Mouse (Mus musculus): ENCODE measurements around the gene Majin.
A peak's percentile ranks its signal among the peaks of the same experiment; 100 is the strongest.

Gene Majin

DNA sequence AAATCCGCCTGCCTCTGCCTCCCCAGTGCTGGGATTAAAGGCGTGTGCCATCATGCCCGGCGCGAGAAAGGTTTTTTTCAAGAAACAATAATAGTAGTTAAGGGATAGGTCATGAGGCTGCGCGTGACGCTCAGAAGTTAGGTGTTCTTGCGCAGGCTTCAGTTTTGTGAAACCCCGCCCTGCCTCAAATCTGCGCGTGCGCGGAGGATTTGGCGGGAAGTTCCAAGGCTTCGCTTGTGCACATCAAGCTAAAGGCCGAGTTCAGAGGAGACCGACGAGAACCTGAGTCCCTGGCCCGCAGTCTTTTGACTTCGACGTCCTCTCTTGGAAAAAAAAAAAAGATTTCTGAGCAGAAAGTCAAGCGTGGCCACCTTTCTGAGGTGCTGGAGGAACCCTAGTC, at the start of gene Majin:
Majin (plus strand) TSS at position 258 of the 400 bp plus-strand sequence.
- no peak for DNase-seq (ENCODE audit: extremely low spot score, low spot score)

DNA sequence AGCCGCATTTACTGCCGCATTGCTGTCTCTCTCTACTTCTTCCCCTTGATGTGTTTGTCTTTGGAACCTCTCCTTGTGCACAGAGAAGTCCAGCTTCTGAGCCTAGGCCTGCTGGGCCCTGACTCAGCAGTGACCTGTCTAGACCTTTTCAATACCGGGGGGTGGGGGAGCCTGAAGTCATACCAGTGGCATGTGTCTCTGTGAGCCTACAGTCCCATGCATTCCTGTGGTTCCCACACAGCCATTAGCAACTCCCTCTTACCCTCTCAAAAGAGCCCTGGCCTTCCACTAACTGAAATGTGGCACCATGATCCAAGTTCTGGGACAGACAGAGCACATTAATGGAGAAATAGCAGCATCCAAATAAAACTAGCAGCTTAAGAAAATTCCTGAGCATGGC, 47.8 kb upstream of the Majin start:
- DNase-seq (ENCODE audit: extremely low spot score, low spot score), result no peak

DNA sequence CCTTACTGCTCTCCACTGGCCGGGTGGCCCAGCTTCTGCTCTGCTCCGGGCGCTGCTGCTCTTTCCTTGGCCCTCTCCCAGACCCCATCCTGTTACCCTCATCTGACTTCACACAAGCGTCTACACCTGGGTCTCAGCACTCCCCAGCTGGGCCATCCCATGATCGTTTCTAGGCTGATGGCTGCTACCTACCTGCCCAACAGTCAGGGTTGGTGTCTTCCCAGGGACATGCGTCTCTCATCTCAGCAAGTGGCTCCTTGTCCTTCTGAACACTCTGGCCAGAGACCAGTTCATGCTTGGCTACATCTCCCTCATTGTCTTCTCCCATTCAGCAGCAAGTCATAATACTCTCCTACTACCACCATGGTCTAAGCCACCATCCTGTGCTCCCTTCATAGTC, 44.5 kb upstream of the Majin start:
- no peak for DNase-seq (ENCODE audit: extremely low spot score, low spot score)

DNA sequence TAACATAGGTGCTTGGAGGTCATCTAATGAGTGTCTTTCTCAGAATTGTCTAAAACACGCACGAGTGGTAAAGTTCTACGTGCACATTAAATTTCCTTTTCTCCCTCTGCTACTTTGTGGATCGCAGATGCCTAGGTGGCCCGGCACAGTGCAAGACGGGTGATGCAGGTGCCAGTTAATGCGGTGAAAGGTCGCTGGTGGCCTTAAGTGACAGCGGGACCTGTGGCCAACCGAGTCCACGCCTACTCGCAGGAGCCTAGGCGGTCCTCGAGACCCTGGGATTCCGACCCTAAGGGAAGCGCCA, 43.9 kb upstream of the Majin start:
- no peak for DNase-seq (ENCODE audit: extremely low spot score, low spot score)

DNA sequence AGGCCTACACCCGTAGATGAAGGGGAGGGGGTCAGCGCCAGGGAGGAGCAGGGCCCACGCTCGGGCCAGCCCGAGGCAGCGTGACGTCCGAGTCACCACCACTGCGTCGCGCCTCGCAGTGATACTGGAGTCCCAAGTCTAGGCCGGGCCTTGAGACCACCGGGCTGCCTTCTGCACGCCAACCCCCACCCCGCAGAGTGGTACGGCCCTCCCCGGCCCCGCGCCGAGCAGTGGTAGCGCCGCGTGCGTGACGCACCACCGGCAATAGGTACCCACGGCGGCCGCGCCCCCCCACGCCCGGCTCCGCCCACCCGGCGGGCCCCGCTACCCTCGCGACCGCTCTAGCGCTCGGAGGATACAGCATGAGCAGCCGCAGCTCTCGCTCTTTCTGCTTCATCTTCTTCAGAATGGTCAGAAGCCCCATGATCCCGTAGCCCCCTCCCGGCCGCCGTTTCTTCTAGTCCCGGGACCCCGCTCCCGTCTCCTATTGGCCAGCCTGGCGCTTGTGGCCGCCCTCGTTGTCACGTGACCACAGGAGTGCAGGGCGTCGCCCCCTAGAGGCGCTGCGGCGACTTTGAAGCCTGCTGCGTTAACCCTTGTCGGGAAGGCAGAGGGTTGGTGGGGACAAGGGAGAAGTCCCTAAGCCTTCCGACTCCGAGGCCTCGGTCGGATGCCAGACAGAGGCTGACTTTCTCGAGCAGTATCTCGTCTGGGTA, 43.4 kb upstream of the Majin start, which contains the start of gene Batf2:
Batf2 (plus strand) TSS at position 306 of the 716 bp plus-strand sequence.
- DNase-seq (ENCODE audit: extremely low spot score, low spot score), result peak; percentile 97

DNA sequence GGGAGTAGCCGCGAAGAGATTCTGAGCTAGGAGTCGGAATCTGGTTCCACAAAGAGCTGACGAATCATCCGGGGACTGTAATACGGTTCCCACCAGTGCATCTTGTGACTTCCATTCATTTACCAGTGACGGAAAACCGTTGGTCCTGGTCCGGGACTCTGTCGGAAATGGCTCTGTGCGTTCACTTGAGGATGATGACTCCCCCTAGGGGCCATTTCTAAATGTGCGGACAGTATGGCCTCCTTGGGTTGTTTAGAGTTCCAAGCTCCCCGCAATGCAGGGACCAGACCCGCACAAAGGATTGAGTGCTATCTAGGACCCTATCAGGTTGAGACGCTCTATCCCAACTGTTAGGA, 42.8 kb upstream of the Majin start, which contains the start of gene Arl2:
Arl2 (minus strand) TSS at position 155 of the 356 bp plus-strand sequence.
- peak; percentile 87 for DNase-seq (ENCODE audit: extremely low spot score, low spot score)

DNA sequence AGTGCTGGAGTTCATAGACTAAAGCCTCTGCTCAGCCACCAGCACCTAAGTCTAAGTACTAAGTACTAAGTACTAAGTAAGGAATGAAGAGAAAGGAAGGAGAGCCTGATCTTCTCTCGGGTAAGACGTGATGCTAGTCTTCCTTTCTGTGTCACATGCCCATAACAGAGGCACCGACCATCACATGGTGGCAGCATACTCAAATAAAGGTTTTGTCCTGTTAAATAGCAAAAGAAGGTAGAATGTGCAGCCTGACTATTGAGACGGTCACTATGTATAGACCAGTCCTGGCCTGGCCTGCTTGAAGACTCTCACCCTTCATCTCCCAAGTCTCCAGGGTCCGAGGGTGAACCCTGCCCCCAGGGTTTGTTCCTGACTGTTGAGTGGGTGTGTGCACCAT, 39.3 kb upstream of the Majin start:
- no peak for DNase-seq (ENCODE audit: extremely low spot score, low spot score)

DNA sequence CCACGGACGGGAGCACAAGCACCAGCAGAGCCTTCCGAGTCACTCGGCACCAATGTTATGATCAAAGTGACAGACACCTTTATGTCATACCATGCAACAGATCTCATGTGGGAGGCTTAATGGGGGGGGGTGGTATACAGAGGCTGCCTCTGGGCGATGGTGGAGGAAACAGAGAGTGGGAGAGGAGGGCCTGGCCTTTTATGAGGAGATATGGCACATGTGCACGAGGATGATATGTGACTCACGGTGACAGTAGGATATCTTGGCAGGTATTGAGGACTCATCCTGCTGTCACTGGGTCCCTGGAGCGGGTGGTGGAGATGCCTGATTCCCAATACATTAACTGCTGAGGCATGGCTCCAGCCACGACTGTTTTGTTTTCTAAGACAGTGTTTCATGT, 29.0 kb upstream of the Majin start:
- DNase-seq (ENCODE audit: extremely low spot score, low spot score), result no peak

DNA sequence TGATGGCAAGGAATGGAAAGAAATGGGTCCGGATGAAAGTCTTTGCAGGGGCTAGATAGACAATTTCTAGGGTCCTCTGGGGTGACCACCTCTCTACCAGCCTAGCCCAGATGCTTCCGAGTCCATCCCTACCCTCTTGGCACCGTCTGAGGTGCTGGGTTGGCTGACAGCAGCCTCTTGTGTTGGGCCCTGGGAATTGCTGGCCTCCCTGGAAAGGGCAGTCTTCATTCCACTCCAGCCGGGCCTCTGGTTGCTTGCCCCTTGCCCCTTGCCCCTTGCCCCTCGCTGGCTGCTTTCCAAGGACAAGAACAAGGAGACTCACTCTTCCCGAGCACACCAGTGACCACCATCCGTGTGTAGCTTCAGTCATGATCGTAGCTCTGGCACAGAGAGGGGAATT, 27.8 kb upstream of the Majin start:
- no peak for DNase-seq (ENCODE audit: extremely low spot score, low spot score)

DNA sequence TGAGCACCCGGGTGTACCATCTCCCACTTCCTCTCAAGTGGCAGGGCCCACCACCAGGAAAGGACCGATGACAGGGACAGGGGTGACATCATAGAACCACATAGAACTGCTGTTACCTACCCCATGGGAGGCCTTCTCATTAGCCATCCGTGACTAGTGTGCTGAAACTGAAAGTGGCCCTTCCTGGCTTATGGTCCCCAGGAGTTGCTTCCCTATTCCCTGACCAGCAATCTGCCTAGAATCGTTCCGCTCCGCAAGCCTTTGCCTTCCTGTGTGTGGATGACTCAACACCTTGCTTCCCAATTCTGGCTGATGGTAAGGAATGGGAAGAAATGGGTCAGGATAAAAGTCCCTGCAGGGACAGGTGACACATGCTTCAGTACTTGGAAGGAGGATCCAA, 27.0 kb upstream of the Majin start:
- no peak for DNase-seq (ENCODE audit: extremely low spot score, low spot score)

DNA sequence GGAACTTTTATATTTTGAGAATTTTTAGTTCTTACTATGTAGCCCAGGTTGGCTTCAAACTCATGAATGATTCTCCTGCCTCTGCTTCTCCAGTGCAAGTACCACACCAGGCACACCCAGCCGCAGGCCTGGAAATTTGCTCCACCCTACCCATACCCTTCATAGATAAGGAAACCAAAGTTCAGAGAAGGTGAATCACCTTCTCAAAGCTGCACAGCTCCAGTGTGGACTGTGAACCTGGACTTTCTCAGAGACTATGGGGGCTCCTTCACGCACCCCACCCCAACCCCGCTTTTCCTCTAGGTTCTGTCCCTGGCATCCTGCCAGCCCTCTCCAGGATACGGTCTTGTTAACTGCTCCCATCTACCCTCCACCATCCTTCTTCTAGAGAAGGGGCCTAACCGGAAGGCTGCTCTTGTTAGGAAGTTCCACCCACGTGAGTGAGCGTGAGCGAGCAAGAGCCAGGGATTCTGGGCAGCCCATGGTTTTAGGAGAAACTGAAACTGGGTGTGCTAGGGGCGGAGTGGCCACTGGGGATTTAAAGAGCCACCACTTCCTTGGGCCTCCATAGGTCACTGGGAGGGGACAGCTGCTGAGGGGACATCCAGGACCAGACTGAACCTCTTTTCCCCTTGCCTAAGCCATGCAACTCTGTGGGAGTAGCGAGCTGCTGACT, 20.2 kb upstream of the Majin start:
- no peak for DNase-seq (ENCODE audit: extremely low spot score, low spot score)

DNA sequence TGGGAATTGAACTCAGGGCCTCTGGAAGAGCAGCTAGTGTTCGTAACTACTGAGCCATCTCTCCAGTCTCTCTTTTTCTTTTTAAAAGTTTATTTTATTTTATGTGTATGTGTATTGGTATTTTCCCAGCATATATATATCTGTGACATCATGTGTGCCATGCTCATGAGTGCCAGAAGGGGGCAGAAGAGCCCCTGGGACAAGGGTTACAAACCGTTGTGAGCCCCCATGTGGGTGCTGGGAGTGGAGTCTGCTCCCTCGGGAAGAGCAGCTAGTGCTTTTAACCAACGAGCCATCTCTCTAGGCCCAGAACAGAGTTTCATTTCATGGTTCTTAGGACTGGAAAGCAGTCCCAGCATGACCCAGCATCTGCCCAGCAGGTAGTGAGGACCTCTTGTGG, 17.4 kb upstream of the Majin start:
- no peak for DNase-seq (ENCODE audit: extremely low spot score, low spot score)

DNA sequence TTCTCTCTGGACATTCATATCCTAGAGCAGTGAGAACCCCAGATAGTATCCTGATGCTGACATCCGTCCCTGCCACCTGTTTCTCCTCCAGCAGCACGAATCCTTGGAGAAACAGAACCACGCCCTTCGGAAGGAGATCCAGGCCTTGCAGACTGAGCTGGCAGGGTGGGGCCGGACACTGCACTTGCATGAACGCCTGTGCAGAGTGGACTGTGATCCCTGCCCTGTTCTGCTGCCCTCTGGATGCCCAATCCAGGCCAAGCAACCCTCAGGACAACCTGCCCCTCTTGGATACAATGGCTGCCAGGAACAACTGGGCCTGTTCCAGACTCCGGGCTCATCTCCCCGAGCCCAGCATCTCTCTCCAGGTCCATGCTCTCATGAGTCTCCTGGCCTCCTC, 13.0 kb upstream of the Majin start:
- no peak for DNase-seq (ENCODE audit: extremely low spot score, low spot score)

DNA sequence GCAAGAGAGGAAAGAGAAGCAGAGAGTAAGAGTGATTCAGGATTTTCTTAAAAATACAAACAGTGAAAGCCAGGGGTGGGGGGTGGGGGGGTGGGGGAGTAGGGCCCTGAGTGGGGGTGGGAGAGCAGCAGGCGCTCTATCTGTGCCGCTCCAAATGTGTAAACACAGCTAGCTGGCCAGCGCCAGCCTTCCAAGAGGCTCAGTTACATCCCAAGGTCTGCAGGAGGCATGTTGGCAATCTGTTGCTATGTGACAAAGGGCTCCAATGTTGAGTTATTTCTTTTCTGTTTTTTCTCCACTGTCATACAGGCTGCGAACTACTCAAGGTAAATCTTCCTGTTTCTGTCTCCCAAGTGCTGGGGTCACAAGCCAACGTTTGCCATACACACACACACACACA, 9.4 kb upstream of the Majin start:
- no peak for DNase-seq (ENCODE audit: extremely low spot score, low spot score)

DNA sequence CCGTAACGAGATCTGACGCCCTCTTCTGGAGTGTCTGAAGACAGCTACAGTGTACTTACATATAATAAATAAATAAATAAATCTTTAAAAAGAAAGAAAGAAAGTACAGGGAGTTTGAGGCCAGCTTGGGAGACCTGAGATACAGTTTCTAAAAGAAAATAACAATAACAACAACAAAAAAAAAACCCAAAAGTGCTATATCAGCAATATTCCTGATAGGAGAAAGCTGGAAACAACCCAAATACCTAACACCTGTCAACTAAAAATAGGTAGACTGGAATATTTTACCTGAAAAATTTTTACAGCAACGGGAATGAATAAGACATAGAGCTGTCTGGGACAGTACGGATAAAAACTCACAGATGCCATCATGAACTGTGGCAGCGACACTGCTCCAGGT, 5.4 kb upstream of the Majin start:
- no peak for DNase-seq (ENCODE audit: extremely low spot score, low spot score)

DNA sequence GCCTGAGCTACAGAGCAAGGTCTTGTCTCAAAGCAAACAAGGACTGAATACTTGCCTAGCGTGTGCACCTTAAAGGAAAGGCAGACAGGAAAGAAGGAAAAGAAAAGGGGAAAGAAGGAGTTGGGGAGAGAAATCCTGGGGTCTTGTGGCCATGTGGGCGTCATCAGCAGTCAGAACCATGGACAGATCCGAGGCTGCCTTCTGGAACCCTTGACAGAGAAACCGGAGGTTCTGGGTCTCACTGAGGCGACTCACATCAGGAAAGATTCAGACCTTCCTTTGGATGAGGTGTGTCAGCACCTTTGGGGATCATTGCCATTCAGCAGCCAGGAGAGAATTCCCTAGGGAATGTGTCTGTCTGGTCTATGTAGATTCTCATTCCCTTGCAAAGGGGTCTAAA, 2.6 kb upstream of the Majin start:
- peak; percentile 36 for DNase-seq (ENCODE audit: extremely low spot score, low spot score)

DNA sequence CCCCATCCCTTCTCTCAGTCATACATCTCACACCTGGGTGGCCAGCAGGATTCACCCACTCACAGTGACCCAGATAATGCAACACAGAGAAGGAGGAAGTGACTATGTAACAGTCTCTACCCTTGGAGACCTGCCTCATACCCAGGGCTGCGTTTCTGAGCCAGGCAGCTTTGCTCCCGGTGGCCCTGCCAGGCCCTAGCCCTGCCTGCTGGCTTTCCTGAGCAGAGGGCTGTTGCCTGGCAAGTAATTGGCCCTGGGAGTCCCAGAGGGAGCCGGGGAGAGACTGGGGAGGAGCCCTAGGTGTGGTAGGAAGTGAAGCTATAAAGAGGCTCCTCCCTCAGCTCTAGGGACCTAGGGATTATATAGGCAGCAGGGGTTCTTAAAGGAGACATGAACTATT, 1.7 kb upstream of the Majin start:
- no peak for DNase-seq (ENCODE audit: extremely low spot score, low spot score)

DNA sequence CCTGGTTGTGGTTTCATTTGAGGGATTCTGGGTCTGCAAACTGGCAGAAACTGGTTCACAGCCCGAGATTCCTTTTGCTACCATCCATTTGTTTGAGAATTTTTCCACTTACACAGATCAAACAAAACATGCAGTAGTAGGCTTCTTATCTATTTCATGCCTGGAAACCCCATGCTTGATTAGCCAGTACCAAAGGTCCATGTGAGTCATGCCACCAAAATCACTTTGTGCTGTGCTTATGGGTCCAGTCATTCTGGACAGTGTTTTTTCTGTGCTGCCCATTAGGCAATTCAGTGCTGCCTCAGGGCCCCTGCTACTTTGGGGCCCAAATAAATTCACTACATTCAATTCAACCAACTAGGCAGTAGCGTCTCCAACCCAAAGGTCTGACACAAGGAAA, 20.1 kb downstream of the Majin start:
- DNase-seq (ENCODE audit: extremely low spot score, low spot score), result no peak

DNA sequence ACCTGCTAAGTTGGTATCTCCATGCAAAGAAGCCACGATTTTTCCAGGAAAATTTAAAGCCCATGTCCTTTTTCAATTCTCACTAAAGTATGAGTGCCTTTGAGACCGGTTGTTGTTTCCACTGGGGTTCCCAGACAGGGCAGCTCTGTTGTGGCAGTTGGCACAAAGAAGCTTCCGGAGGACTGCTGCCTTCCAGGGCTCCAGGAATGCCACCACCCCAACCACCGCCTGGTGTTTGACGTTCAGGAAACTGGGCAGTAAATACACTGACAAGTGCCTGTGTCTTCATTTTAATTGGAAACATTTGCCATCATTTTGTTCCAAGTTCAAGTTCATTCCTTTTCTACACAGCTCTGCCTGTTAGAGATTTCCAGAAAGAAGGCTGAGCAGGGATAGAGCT, 22.5 kb downstream of the Majin start:
- no peak for DNase-seq (ENCODE audit: extremely low spot score, low spot score)

DNA sequence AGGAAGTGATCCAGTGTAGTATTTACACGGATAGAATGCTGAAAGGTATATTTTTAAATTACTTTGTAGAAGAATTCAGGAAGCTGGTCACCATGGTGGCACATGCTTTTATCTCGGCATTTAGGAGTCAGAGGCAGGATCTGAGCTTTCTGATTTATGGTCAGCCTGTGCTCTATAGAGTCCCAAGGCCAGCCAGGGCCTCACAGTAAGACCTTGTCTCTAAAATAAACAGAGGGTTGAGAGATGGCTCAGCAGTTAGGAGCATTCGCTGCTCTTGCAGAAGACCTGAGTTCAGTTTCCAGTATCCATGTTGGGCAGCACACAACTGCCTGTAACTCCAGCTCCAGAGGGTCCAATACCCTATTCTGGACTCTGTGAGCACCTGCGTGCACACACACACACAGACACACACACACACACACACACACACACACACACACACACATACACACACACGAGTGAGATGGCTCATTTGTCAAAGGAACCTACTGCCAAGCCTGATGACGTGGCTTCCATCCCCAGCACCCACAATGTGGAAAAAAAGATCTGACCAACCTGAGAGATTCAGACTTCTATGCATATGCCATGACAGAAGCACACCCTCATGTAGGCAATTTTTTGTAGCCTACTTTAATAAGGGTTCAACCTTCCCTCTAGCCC, 32.0 kb downstream of the Majin start:
- DNase-seq (ENCODE audit: extremely low spot score, low spot score), result no peak

DNA sequence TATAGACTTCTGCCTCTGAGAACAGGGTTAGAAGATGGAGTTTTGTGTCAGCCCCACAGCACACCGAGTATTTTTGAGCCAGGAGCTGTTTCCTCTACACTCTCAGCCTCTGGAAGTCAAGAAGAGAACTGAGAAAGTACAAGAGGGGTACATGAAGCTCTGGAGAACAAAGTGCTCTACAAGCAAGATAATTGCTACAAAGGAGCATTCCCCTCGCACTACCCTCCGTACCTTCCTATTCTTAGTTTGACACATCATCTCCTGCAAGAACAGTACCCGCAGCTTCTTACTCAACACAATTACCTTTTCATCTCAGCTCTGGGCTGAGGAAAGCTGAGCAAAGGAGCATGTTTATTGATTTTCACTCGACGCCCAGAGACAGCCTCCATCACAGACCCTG, 34.4 kb downstream of the Majin start:
- DNase-seq (ENCODE audit: extremely low spot score, low spot score), result no peak

DNA sequence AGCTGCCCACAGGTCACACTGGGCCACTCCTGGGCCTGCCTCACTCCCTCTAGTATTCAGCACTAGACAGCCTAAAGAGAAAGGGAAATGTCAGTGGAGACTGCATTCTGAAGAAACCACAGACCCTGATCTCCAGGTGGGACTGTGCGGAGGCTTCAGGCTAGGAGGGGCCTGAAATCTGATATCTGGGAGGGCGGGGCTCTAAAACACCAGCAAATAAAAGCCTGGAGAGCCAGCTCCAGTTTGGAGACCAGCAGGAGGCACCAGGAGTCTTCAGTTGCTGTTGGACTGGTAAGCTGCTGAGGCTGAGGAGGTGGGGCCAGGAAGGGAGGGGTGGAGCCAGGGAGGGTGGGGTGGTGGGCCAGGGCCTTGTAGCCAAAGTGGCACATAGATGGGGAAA, 41.9 kb downstream of the Majin start, which contains the start of gene Gpha2:
Gpha2 (plus strand) TSS at position 246 of the 400 bp plus-strand sequence.
- peak; percentile 27 for DNase-seq (ENCODE audit: extremely low spot score, low spot score)

DNA sequence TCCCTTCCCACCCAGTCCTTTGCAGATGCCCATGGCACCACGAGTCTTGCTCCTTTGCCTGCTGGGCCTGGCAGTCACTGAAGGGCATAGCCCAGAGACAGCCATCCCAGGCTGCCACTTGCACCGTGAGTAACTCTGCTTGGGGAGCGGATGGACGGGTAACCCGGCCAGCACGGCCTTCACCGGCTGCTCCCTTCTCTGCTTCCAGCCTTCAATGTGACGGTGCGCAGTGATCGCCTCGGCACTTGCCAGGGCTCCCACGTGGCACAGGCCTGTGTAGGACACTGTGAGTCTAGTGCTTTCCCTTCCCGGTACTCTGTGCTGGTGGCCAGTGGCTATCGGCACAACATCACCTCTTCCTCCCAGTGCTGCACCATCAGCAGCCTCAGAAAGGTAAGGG, 42.6 kb downstream of the Majin start:
- DNase-seq (ENCODE audit: extremely low spot score, low spot score), result no peak
